Mouse (Mus musculus) gastrocnemius, postnatal 36 days (tissue): ENCODE data around the gene Pik3ca. TPM values are rescaled to one million over a fixed set of nuclear protein-coding genes. Genes with fewer than 3 reads are reported as not detected.
"Not testable (repeated sequence)": the region's sequence is repeated elsewhere in the genome, so short reads cannot be mapped to it uniquely, and the experiment has no call there.

ENCODE experiments used
- DNase-seq, 2 experiments: peaks; one replicate each; pipeline ENCODE4 v3.0.0; 2022
- intact Hi-C: fragments of 180-260 bp; cut with DNase I; formaldehyde crosslinking; loops from one replicate; pipeline ENCODE4 v1.15.1; 2025
- total RNA-seq, 2 experiments: library from RNA; stranded (reverse); gene quantifications; 2 replicates each; pipeline ENCODE4 v1.2.3; 2021

Pik3ca gene
- total RNA-seq, 2 experiments from 2014 or later: 32.3 to 46.8 TPM

DNA sequence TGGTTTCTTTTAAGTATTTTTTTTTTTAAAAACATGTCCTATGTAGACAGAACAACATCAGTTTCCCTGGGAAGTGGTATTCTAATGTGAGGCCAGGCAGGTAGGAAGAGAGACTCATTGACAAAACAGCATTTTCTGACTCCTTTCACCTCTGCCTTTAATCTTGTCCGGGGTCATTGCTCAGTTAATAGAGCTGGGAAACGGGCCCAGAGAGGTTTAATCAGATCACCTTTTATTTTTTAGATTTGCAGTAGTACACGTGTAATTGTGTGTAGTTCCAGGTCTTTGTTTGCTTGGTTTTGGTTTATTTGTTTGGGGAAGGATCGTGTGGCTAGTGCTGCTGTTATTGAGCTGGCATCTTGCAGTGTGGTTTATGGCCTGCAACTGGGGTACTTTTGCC lies 1.9 kb downstream of the Pik3ca start:
- no peak for DNase-seq
- intact Hi-C loops: loop anchor here (5.0 kb wide), 1 partner anchor 53 kb away; no protein-coding TSS in a partner anchor

GRCm38 (mm10) chr3:32399931-32400330 lies 2.5 kb downstream of the Pik3ca start:
- intact Hi-C loops: loop anchor here (5.0 kb wide), 1 partner anchor 52 kb away; no protein-coding TSS in a partner anchor
- DNase-seq: no peak

- no peak for DNase-seq
- intact Hi-C loops: no loop called here
These were observed 4.1 kb downstream of the Pik3ca start for GRCm38 (mm10) chr3:32401591-32401990.

- intact Hi-C loops: no loop called here
- peak; percentile 25 to 27 for DNase-seq
These were observed 5.8 kb downstream of the Pik3ca start for GRCm38 (mm10) chr3:32402990-32403885.

DNA sequence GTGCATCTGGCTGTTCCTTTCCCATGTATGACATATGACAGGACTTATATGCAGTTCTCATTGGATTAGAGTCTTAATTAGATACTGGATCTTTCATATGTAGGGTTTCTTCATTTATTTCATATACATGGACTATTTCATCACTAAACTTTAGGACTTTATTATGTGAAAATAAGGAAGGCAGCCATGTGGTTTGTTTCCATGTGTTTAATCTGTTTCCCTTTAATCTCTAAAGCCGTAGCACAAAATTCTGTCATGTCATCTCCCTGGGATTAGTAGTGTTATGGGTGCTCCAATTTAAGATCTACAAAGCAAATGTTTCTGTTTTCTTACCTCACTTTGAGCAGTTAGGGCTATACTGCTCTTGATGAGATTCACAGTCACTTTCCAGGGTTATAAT lies 8.2 kb downstream of the Pik3ca start:
- intact Hi-C loops: no loop called here
- no peak for DNase-seq

GRCm38 (mm10) chr3:32406804-32407203 lies 9.3 kb downstream of the Pik3ca start:
- no peak for DNase-seq
- intact Hi-C loops: no loop called here

- DNase-seq: no peak
- intact Hi-C loops: no loop called here
These were observed 11.4 kb downstream of the Pik3ca start for GRCm38 (mm10) chr3:32408811-32409273.

DNA sequence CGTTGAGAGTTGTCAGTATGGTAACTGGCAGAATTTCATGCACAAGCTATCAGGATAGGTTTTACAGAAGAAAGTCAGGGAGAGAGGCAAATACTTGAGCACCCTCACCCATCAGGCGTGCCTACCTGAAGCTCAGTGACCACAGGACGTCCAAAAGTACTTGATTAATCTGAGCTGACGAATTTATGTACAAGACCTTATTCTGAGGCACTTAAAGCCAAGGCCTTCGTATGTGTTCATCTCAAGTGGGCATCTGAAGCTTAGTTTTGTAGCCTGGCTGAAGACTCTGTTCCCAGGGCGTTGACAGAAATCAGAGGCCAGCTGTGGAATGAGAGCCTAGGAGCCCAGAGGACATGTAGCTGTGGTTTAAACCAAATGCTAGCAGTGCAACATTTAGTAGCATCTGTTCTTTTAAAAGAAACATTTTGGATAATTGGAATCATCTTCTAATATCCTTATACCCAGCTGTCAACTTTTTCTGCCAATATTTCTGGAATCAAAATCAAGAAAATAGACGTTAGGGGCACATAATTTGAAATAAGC lies 15.1 kb downstream of the Pik3ca start:
- intact Hi-C loops: no loop called here
- no peak for DNase-seq

GRCm38 (mm10) chr3:32414381-32414780 lies 16.9 kb downstream of the Pik3ca start:
- intact Hi-C loops: no loop called here
- no peak for DNase-seq

DNA sequence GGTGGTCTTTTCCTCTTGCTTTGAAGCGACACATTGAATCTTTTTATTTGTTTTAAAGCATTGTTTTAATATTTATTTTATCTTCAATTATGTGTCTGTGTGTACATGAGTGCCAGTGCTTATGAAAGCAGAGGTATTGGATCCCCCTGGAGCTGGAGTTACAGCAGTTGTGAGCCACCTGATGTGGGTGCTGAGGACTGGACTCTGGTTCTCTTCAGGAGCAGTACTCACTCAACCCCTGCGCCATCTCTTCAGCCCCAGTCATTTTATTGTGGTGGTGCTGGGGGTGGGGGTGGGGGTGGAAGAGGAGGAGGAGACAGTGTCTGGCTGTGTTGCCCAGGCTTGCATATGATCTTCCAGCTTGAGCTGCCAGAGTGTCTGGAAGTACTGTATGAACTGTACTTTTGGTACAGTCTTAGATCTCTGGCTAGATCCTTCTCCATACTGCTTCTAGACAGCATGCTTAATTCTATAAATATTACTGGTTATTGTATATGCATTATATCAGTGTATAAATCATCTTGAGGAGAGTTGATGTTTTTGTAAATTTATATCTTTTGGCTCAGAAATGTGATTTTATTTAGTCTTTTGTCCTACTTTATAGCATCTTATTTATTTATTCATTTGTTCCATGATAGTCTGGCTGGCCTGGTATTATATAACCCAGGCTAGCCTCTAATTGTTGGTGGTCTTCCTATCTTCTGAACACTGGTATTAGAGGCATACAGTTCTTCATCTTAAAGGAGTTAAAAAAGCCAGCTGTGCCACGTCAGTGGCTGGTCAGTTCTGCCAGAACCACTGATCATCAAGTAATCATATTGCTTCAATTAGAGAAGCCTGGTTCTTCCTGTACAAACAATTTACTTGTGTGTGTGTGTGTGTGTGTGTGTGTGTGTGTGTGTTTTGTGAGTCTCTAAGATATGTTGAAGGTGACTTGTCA lies 18.2 kb downstream of the Pik3ca start:
- no peak for DNase-seq
- intact Hi-C loops: no loop called here

DNA sequence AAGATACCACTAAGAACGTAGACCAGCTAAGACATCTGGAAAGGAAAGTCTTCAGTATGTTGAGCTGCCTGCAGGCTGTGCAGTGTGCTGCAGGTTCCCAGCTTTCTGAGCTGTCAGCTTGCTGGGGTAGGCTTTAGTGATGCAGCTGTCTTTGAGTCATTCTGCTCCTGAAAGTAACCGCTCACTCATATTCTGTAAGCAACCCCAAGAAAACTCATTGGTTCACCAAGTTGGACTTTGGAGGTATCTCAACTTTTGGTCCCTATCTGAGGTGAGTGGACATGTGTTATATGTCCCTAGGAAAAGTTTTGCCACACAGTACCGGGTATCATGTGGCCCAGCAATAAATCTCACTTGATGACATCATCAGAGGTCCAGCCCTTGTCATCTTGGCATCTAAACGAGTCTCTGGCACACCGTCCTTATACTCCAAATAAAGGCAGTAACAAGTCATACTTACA lies 20.3 kb downstream of the Pik3ca start:
- DNase-seq: no peak
- intact Hi-C loops: no loop called here

- intact Hi-C loops: no loop called here
- no peak for DNase-seq
These were observed 22.4 kb downstream of the Pik3ca start for GRCm38 (mm10) chr3:32419866-32420265.

GRCm38 (mm10) chr3:32421115-32422054 lies 23.9 kb downstream of the Pik3ca start:
- intact Hi-C loops: no loop called here
- DNase-seq: no peak

GRCm38 (mm10) chr3:32427695-32428094 lies 30.2 kb downstream of the Pik3ca start:
- intact Hi-C loops: no loop called here
- no peak for DNase-seq

- no peak for DNase-seq
- intact Hi-C loops: no loop called here
These were observed 30.9 kb downstream of the Pik3ca start for GRCm38 (mm10) chr3:32428361-32428760.

- peak in 1 of 2 experiments; percentile 33 for DNase-seq
- intact Hi-C loops: no loop called here
These were observed 31.4 kb downstream of the Pik3ca start for GRCm38 (mm10) chr3:32428921-32429320.

GRCm38 (mm10) chr3:32429351-32429750 lies 31.9 kb downstream of the Pik3ca start:
- intact Hi-C loops: not testable (repeated sequence)

DNA sequence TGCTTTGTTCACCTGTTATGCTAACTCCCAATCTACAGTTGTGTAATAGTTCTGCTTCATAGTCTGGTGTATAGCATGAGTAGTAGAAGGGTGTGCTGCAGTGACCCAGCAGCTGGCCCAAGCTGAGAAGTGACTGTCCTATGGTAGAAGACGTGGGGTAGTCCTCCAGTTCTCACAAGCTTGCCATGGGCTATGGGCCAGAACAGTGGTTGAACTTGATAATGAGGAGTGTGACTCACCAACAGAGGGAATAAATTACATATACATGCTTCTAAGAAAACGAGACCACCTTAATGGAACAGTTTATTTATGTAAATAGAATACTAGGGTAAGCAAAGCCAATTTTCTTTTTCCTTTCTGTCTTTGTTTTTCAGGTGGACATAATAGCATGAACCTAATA lies 32.9 kb downstream of the Pik3ca start:
- intact Hi-C loops: no loop called here
- DNase-seq: no peak

More at GRCm38 (mm10) chr3:32429351-32429750, 31.9 kb downstream of the Pik3ca start:
- not testable (repeated sequence) for DNase-seq

- intact Hi-C loops: no loop called here
- no peak for DNase-seq
These were observed 36.5 kb downstream of the Pik3ca start for GRCm38 (mm10) chr3:32434016-32434415.
